Mouse (Mus musculus) liver, embryonic 14.5 days (tissue): ENCODE measurements around the gene Cavin1. TPM values are rescaled to one million over a fixed set of nuclear protein-coding genes. Genes with fewer than 3 reads are reported as not detected.
A peak's percentile ranks its signal among the peaks of the same experiment; 100 is the strongest.

ENCODE experiments used
- ATAC-seq: fragments of 200-750 bp; cut with Nextera tagmentation; 2 replicates; pipeline ENCODE4 v1.8.0; 2017; ENCODE audit warnings: moderate number of reproducible peaks, mild to moderate bottlenecking, moderate library complexity; ENCODE audit not compliant: insufficient read depth
- DNase-seq, 3 experiments: peaks; one replicate each; pipeline ENCODE4 v3.0.0-alpha.2; 2012 to 2013; ENCODE audit warnings: low read depth in 3 of 3, low spot score in 3 of 3
- H3K27ac ChIP-seq: fragments of 300-500 bp; sonication (generic); 2 replicates; pipeline ENCODE4 v1.5.1; 2014; ENCODE audit warnings: moderate library complexity, mild to moderate bottlenecking, control low read depth, inconsistent platforms
- H3K27me3 ChIP-seq: fragments of 300-500 bp; sonication (generic); 2 replicates; pipeline ENCODE4 v1.6.1; 2014; ENCODE audit warnings: mild to moderate bottlenecking, low read length, moderate library complexity; ENCODE audit not compliant: control insufficient read depth, insufficient read depth
- H3K36me3 ChIP-seq: fragments of 300-500 bp; sonication (generic); replicated peaks from 2 replicates; pipeline ENCODE4 v1.6.1; 2014; ENCODE audit warnings: low read depth; ENCODE audit not compliant: control insufficient read depth, insufficient read depth
- H3K4me1 ChIP-seq, 2 experiments: fragments of 200-500 bp in 1 of 2; fragments of 300-500 bp in 1 of 2; sonication (generic) in 1 of 2; replicated peaks; 2 replicates each; pipeline ENCODE4 v1.6.1; 2012 to 2014; ENCODE audit warnings: antibody characterized with exemption in 1 of 2, inconsistent platforms in 1 of 2, low read length in 1 of 2; ENCODE audit not compliant: control insufficient read depth in 2 of 2, insufficient read depth in 2 of 2
- H3K4me2 ChIP-seq: fragments of 300-500 bp; sonication (generic); 2 replicates; pipeline ENCODE4 v1.6.1; 2014; ENCODE audit warnings: low read depth, mild to moderate bottlenecking, control low read depth, moderate library complexity
- H3K4me3 ChIP-seq, 2 experiments: fragments of 200-500 bp in 1 of 2; fragments of 300-500 bp in 1 of 2; sonication (generic) in 1 of 2; 2 replicates each; pipeline ENCODE4 v1.5.1; 2012 to 2014; ENCODE audit warnings: low read depth in 2 of 2, low read length in 2 of 2, mild to moderate bottlenecking in 2 of 2, control low read depth in 1 of 2, inconsistent platforms in 1 of 2, moderate library complexity in 1 of 2; ENCODE audit not compliant: insufficient read depth in 1 of 2
- H3K9ac ChIP-seq: fragments of 300-500 bp; sonication (generic); replicated peaks from 2 replicates; pipeline ENCODE4 v1.6.1; 2014; ENCODE audit warnings: mild to moderate bottlenecking, control low read depth, moderate library complexity
- H3K9me3 ChIP-seq: fragments of 300-500 bp; sonication (generic); 2 replicates; pipeline ENCODE4 v1.6.1; 2016; ENCODE audit warnings: low read length, mixed read lengths; ENCODE audit not compliant: control insufficient read depth
- CTCF ChIP-seq: IDR thresholded peaks from 2 replicates; pipeline ENCODE4 v1.5.1; 2016; ENCODE audit warnings: antibody characterized with exemption, low read depth, control low read depth
- EP300 ChIP-seq: IDR thresholded peaks from 2 replicates; pipeline ENCODE4 v1.6.1; 2016; ENCODE audit warnings: antibody characterized with exemption, low read depth
- WGBS: fragments of 180-500 bp; shearing (Covaris S2); extraction: QIAGEN DNeasy Blood & Tissue Kit; methylation state at CpG from one replicate; pipeline ENCODE4 v1.1.7; 2014; ENCODE audit not compliant: insufficient replicate concordance; 5-methylcytosine and 5-hydroxymethylcytosine counted together
- polyA plus RNA-seq, 2 experiments: library from polyadenylated mRNA; depleted of rRNA in 1 of 2; stranded (reverse) in 1 of 2; unstranded in 1 of 2; fragments of >200 nt; fragmentation: Nextera tagmentation in 1 of 2; extraction: Ambion mirVana in 1 of 2; gene quantifications; 2 replicates each; pipeline versions ENCODE4 v1.2.1 to v1.2.3; 2012 to 2014

Cavin1 gene
- polyA plus RNA-seq (2012; rRNA removed) (5.0 and 7.0 TPM in 2 replicates), polyA plus RNA-seq (2014; fragmentation: Nextera tagmentation; extraction: Ambion mirVana) (8.1 and 8.7 TPM in 2 replicates)

GRCm38 (mm10) chr11:100970557-100970937 lies at the start of gene Cavin1:
TSS of gene Cavin1 (minus strand) at chr11:100970887.
- 4% methylated on average over 20 of the region's 20 CpGs for WGBS
- H3K4me1 ChIP-seq, result peaks cover 0 to 8% of the 10 kb centered on the region in 2 experiments; a peak in 2 of 4 replicates
- peak within 1 kb of the TSS; percentile 49 to 61 for H3K4me3 ChIP-seq
- H3K36me3 ChIP-seq, result no peaks in the 10 kb centered on the region
- peak within 1 kb of the TSS; percentile 82 for H3K4me2 ChIP-seq
- DNase-seq (no peak), ATAC-seq (peak; percentile 47)
- peaks cover 38% of the 10 kb centered on the region for H3K27me3 ChIP-seq
- H3K9ac ChIP-seq, result 0 out of 2 replicates have a peak within 1 kb of the TSS, but pooled peaks have one; percentile 45
- no peak within 1 kb of the TSS for H3K27ac ChIP-seq
- TF ChIP-seq CTCF, result no peak
- no peak for TF ChIP-seq EP300
- no peaks in the 10 kb centered on the region for H3K9me3 ChIP-seq

- no peak for TF ChIP-seq EP300
- TF ChIP-seq CTCF, result no peak
- H3K27me3 ChIP-seq, result no peaks in the 10 kb centered on the region; the same call in 1 of the 2 replicates
- peak overlapping the region; percentile 91 to 99 for H3K4me3 ChIP-seq
- peak overlapping the region; percentile 83 for H3K4me2 ChIP-seq
- H3K9me3 ChIP-seq, result no peaks in the 10 kb centered on the region
- 0 out of 2 replicates have a peak overlapping the region, but pooled peaks have one; percentile 100 for H3K27ac ChIP-seq
- H3K9ac ChIP-seq, result peak overlapping the region; percentile 100
- peaks cover 19 to 22% of the 10 kb centered on the region in 2 experiments for H3K4me1 ChIP-seq
- H3K36me3 ChIP-seq, result peaks cover 45% of the 10 kb centered on the region
- 73% methylated on average over 6 of the region's 6 CpGs for WGBS
- ATAC-seq (no peak), DNase-seq (no peak)
Measured at GRCm38 (mm10) chr11:101011641-101012040, 41.0 kb upstream of the Cavin1 start.

- Histone ChIP-seq H3K4me2 (peak overlapping the region; percentile 83), H3K4me3 (peak overlapping the region; percentile 91 to 99), H3K27ac (peak overlapping the region; percentile 100), H3K4me1 (peaks cover 19 to 22% of the 10 kb centered on the region in 2 experiments), H3K9me3 (no peaks in the 10 kb centered on the region), H3K27me3 (no peaks in the 10 kb centered on the region; the same call in 1 of the 2 replicates), H3K36me3 (peaks cover 32% of the 10 kb centered on the region), H3K9ac (peak overlapping the region; percentile 100)
- WGBS, result 1% methylated on average over 29 of the region's 29 CpGs
- TF ChIP-seq CTCF (peak; percentile 28; the same call in 1 of the 2 replicates), EP300 (peak; percentile 75)
- peak; percentile 88 for ATAC-seq
- peak; percentile 77 to 84 (median 82) for DNase-seq
Measured at GRCm38 (mm10) chr11:101009888-101010784, 39.4 kb upstream of the Cavin1 start.

GRCm38 (mm10) chr11:101009046-101009887 lies 38.6 kb upstream of the Cavin1 start, which contains the start of gene Atp6v0a1:
TSS of gene Atp6v0a1 (plus strand) at chr11:101009452.
- Histone ChIP-seq H3K4me2 (peak within 1 kb of the TSS; percentile 83), H3K9me3 (no peaks in the 10 kb centered on the region), H3K36me3 (peaks cover 23% of the 10 kb centered on the region), H3K4me1 (peaks cover 19 to 22% of the 10 kb centered on the region in 2 experiments), H3K4me3 (peak within 1 kb of the TSS; percentile 91 to 99), H3K9ac (peak within 1 kb of the TSS; percentile 100), H3K27ac (peak within 1 kb of the TSS; percentile 100), H3K27me3 (no peaks in the 10 kb centered on the region; the same call in 1 of the 2 replicates)
- DNase-seq, result peak; percentile 92 to 93 (median 92)
- WGBS, result under 1% methylated on average over 44 of the region's 44 CpGs
- TF ChIP-seq CTCF (no peak), EP300 (no peak)
- ATAC-seq, result peak; percentile 88
